Mouse (Mus musculus) stomach, postnatal 0 days (tissue): Measurements from ENCODE around the gene Sparc.

Experiments
- CTCF ChIP-seq: IDR thresholded peaks from 2 replicates; pipeline ENCODE4 v1.5.1; 2016; ENCODE audit warnings: antibody characterized with exemption, low read depth, mild to moderate bottlenecking, moderate library complexity
- EP300 ChIP-seq: optimal IDR thresholded peaks from 2 replicates; pipeline ENCODE3; 2016; ENCODE audit warnings: antibody characterized with exemption

GRCm38 (mm10) chr11:55365840-55366239 lies 57.1 kb downstream of the Sparc start:
- TF ChIP-seq CTCF, result no peak
- no peak for TF ChIP-seq EP300
